Mouse (Mus musculus) cerebellum, adult 18-20 months (tissue): ENCODE data around the gene Vmn1r229.

Source experiments
- DNase-seq, 2 experiments: peaks; one replicate each; pipeline ENCODE4 v3.0.0; 2021

Vmn1r229 gene

GRCm38 (mm10) chr17:20811255-20811654 is at the start of gene Vmn1r229:
Gene Vmn1r229, plus strand, starts transcription at chr17:20811555.
- no peak for DNase-seq

GRCm38 (mm10) chr17:20786057-20786456 is 25.3 kb upstream of the Vmn1r229 start, which contains the start of gene Vmn1r228:
Gene Vmn1r228, minus strand, starts transcription at chr17:20786157.
- DNase-seq = no peak

GRCm38 (mm10) chr17:20840144-20840543 is 28.8 kb downstream of the Vmn1r229 start, which contains the start of gene Vmn1r230:
Gene Vmn1r230, plus strand, starts transcription at chr17:20840444.
- no peak for DNase-seq
